Mouse (Mus musculus): ENCODE measurements at regions not wholly inside any gene's neighbourhood (a gene's known extent, or its start where the extent isn't known, plus 50 kb on each side); places are given as distances from the start of the nearest gene placed in this dataset.

GRCm38 (mm10) chr13:69867296-69868065 is 65.3 kb downstream of the Med10 start:
- peak; percentile 58 to 71 for DNase-seq (ENCODE audit: low spot score in 2 of 2)

GRCm38 (mm10) chr13:69896536-69896935 is 94.3 kb downstream of the Med10 start:
- no peak for DNase-seq (ENCODE audit: low spot score in 2 of 2)

- no peak for DNase-seq (ENCODE audit: low spot score in 2 of 2)
Measured at GRCm38 (mm10) chr13:69901139-69901538, 98.9 kb downstream of the Med10 start.

- no peak for DNase-seq (ENCODE audit: low spot score in 2 of 2)
Measured at GRCm38 (mm10) chr13:69906802-69907537, 104.8 kb downstream of the Med10 start.

- DNase-seq (ENCODE audit: low spot score in 2 of 2), result no peak
Measured at GRCm38 (mm10) chr13:69915796-69916195, 113.6 kb downstream of the Med10 start.

- DNase-seq (ENCODE audit: low spot score in 2 of 2), result no peak
Measured at GRCm38 (mm10) chr13:69932695-69933550, 130.7 kb downstream of the Med10 start.

GRCm38 (mm10) chr13:69933551-69933845 is 131.3 kb downstream of the Med10 start:
- peak; percentile 55 to 56 for DNase-seq (ENCODE audit: low spot score in 2 of 2)

GRCm38 (mm10) chr13:69939791-69940190 is 137.6 kb downstream of the Med10 start:
- DNase-seq (ENCODE audit: low spot score in 2 of 2), result no peak

- DNase-seq (ENCODE audit: low spot score in 2 of 2), result no peak
Measured at GRCm38 (mm10) chr13:69944651-69945050, 142.5 kb downstream of the Med10 start.

GRCm38 (mm10) chr13:69946615-69947014 is 144.4 kb downstream of the Med10 start:
- no peak for DNase-seq (ENCODE audit: low spot score in 2 of 2)

GRCm38 (mm10) chr13:69952061-69952460 is 149.9 kb downstream of the Med10 start:
- no peak for DNase-seq (ENCODE audit: low spot score in 2 of 2)

- no peak for DNase-seq (ENCODE audit: low spot score in 2 of 2)
Measured at GRCm38 (mm10) chr13:69954171-69954570, 152.0 kb downstream of the Med10 start.

GRCm38 (mm10) chr13:69955503-69955902 is 153.3 kb downstream of the Med10 start:
- DNase-seq (ENCODE audit: low spot score in 2 of 2), result no peak

- no peak for DNase-seq (ENCODE audit: low spot score in 2 of 2)
Measured at GRCm38 (mm10) chr13:69963944-69964343, 161.7 kb downstream of the Med10 start.

- no peak for DNase-seq (ENCODE audit: low spot score in 2 of 2)
Measured at GRCm38 (mm10) chr13:69971281-69972057, 169.3 kb downstream of the Med10 start.

GRCm38 (mm10) chr13:69974835-69975234 is 172.6 kb downstream of the Med10 start:
- DNase-seq (ENCODE audit: low spot score in 2 of 2), result no peak

- DNase-seq (ENCODE audit: low spot score in 2 of 2), result no peak
Measured at GRCm38 (mm10) chr13:69984159-69984558, 182.0 kb downstream of the Med10 start.

- no peak for DNase-seq (ENCODE audit: low spot score in 2 of 2)
Measured at GRCm38 (mm10) chr13:69987181-69987580, 185.0 kb downstream of the Med10 start.

GRCm38 (mm10) chr13:69988319-69988718 is 186.1 kb downstream of the Med10 start:
- DNase-seq (ENCODE audit: low spot score in 2 of 2), result no peak

- DNase-seq (ENCODE audit: low spot score in 2 of 2), result peak in 1 of 2 experiments; percentile 24
Measured at GRCm38 (mm10) chr13:69991253-69991891, 189.2 kb downstream of the Med10 start.

- no peak for DNase-seq (ENCODE audit: low spot score in 2 of 2)
Measured at GRCm38 (mm10) chr13:69991892-69992261, 189.7 kb downstream of the Med10 start.
